Mouse (Mus musculus): Measurements from ENCODE around the gene 9130409I23Rik.
"Not testable (repeated sequence)": the region's sequence is repeated elsewhere in the genome, so short reads cannot be mapped to it uniquely, and the experiment has no call there.

The 9130409I23Rik gene

GRCm38 (mm10) chr1:181035015-181035778, 15.8 kb upstream of the 9130409I23Rik start:
- DNase-seq, result not testable (repeated sequence)

- DNase-seq, result no peak
These were observed 13.4 kb upstream of the 9130409I23Rik start for GRCm38 (mm10) chr1:181037623-181038022.

GRCm38 (mm10) chr1:181039652-181040051, 11.4 kb upstream of the 9130409I23Rik start:
- peak; percentile 19 for DNase-seq

- DNase-seq, result no peak
These were observed 3.5 kb upstream of the 9130409I23Rik start for GRCm38 (mm10) chr1:181047520-181047919.

- DNase-seq, result no peak
These were observed 1.7 kb upstream of the 9130409I23Rik start for GRCm38 (mm10) chr1:181049328-181049842.

- DNase-seq, result no peak
These were observed 1.9 kb downstream of the 9130409I23Rik start for GRCm38 (mm10) chr1:181052898-181053297.

GRCm38 (mm10) chr1:181061784-181062485, 10.9 kb downstream of the 9130409I23Rik start:
- DNase-seq, result no peak

- DNase-seq, result peak; percentile 34
These were observed 13.0 kb downstream of the 9130409I23Rik start for GRCm38 (mm10) chr1:181063991-181064390.

GRCm38 (mm10) chr1:181064648-181065047, 13.6 kb downstream of the 9130409I23Rik start:
- DNase-seq, result no peak

- DNase-seq, result no peak
These were observed 17.3 kb downstream of the 9130409I23Rik start for GRCm38 (mm10) chr1:181068344-181068743.

GRCm38 (mm10) chr1:181069671-181070070, 18.6 kb downstream of the 9130409I23Rik start:
- DNase-seq, result no peak

- DNase-seq, result no peak
These were observed 22.0 kb downstream of the 9130409I23Rik start for GRCm38 (mm10) chr1:181073075-181073474.

GRCm38 (mm10) chr1:181084021-181084420, 33.0 kb downstream of the 9130409I23Rik start:
- no peak for DNase-seq

GRCm38 (mm10) chr1:181090048-181090447, 39.0 kb downstream of the 9130409I23Rik start:
- DNase-seq, result no peak

Measured in cerebellum, adult 11 months (tissue).